Comparison of ENCODE assay signal across 12 mouse cellular contexts in genomic region chr1:118913414-118914385, GRCm38 (mm10).
DNase-seq lines count a peak whose midpoint lies in the region; ATAC-seq and TF ChIP-seq lines count a peak whose summit lies in the region.
"Had no signal": no experiment of that assay in that cellular context is flagged by ENCODE, and none has a peak within 500 bp of the region (broad histone marks: within the 10 kb centered on the region; RNA-seq: fewer than 3 reads in every experiment).

No protein-coding gene starts in this region.

- H3K9ac ChIP-seq in embryonic facial prominence, embryonic 12.5 days = no peak overlapping the region
- no peak overlapping the region for H3K9ac ChIP-seq in hindbrain, postnatal 0 days (replicated peaks; ENCODE audit: low read length)
- H3K9ac ChIP-seq: embryonic facial prominence, embryonic 15.5 days had no signal

- peak; percentile 22 for DNase-seq in embryo, embryonic 9.5 days (ENCODE audit: extremely low spot score)
- no peak for DNase-seq in embryo, embryonic 10.5 days (ENCODE audit: low spot score)
- peak; percentile 53 for DNase-seq in hindbrain, postnatal 0 days (ENCODE audit: low spot score)
- peak; percentile 18 to 73 for DNase-seq in lung, postnatal 4 days
- no peak for DNase-seq in testis, postnatal 14 days (ENCODE audit: low spot score)
- DNase-seq in c-Kit-positive CD71-positive TER-119-positive erythroid progenitor cells, embryonic 14.5 days (ENCODE audit: low spot score) = no peak
- DNase-seq in natural killer cell, adult 2 months (ENCODE audit: low spot score in 2 of 2) = no peak
- DNase-seq: cerebellum, adult 18-20 months had no signal

- 56% methylated on average over 17 of the region's 17 CpGs for WGBS in embryonic facial prominence, embryonic 12.5 days
- 46% methylated on average over 17 of the region's 17 CpGs for WGBS in hindbrain, postnatal 0 days

- no peak overlapping the region for H3K4me3 ChIP-seq in embryonic facial prominence, embryonic 12.5 days
- H3K4me3 ChIP-seq in hindbrain, postnatal 0 days (ENCODE audit: low read length) = no peak overlapping the region
- H3K4me3 ChIP-seq: embryonic facial prominence, embryonic 15.5 days had no signal

- no peaks in the 10 kb centered on the region for H3K9me3 ChIP-seq in embryonic facial prominence, embryonic 12.5 days
- no peaks in the 10 kb centered on the region for H3K9me3 ChIP-seq in hindbrain, postnatal 0 days (ENCODE audit: low read length)
- H3K9me3 ChIP-seq: embryonic facial prominence, embryonic 15.5 days had no signal

- H3K27ac ChIP-seq in embryonic facial prominence, embryonic 12.5 days = 0 out of 2 replicates have a peak overlapping the region, but pooled peaks have one; percentile 7
- H3K27ac ChIP-seq in hindbrain, postnatal 0 days = no peak overlapping the region; the same call in 1 of the 2 replicates
- H3K27ac ChIP-seq: embryonic facial prominence, embryonic 15.5 days; kidney, postnatal 0 days had no signal

- H3K36me3 ChIP-seq in embryonic facial prominence, embryonic 12.5 days = no peaks in the 10 kb centered on the region; the same call in 1 of the 2 replicates
- H3K36me3 ChIP-seq in hindbrain, postnatal 0 days (ENCODE audit: insufficient read depth, low read length) = no peaks in the 10 kb centered on the region
- H3K36me3 ChIP-seq: embryonic facial prominence, embryonic 15.5 days; G1E had no signal

- peaks cover 54% of the 10 kb centered on the region for H3K4me1 ChIP-seq in embryonic facial prominence, embryonic 12.5 days
- peaks cover 40% of the 10 kb centered on the region for H3K4me1 ChIP-seq in hindbrain, postnatal 0 days (ENCODE audit: insufficient read depth, low read length)

- no peaks in the 10 kb centered on the region for H3K27me3 ChIP-seq in embryonic facial prominence, embryonic 12.5 days
- 0 out of 2 replicates have a peak, but pooled peaks cover 5% of the 10 kb centered on the region for H3K27me3 ChIP-seq in hindbrain, postnatal 0 days (ENCODE audit: insufficient read depth, low read length)
- H3K27me3 ChIP-seq: embryonic facial prominence, embryonic 15.5 days had no signal

- TF ChIP-seq CTCF in hindbrain, postnatal 0 days (IDR thresholded peaks at IDR 0.05; ENCODE audit: low read depth) = no peak

- H3K4me2 ChIP-seq in embryonic facial prominence, embryonic 12.5 days (replicated peaks) = no peak overlapping the region
- peak overlapping the region; percentile 39; the same call in 1 of the 2 replicates for H3K4me2 ChIP-seq in hindbrain, postnatal 0 days (ENCODE audit: low read depth, low read length)
- H3K4me2 ChIP-seq: embryonic facial prominence, embryonic 15.5 days had no signal

- ATAC-seq in embryonic facial prominence, embryonic 12.5 days (ENCODE audit: insufficient number of reproducible peaks, insufficient read depth, low FRiP score, low TSS enrichment) = no peak
- no peak for ATAC-seq in hindbrain, postnatal 0 days

Comparison
In these comparisons a context has a peak if more than half of its experiments do, and no peak if none do; other contexts are left out.
1. DNase-seq: peak in embryo, embryonic 9.5 days (single experiment), hindbrain, postnatal 0 days (single experiment) and lung, postnatal 4 days (2 of 2); none in embryo, embryonic 10.5 days (single experiment), testis, postnatal 14 days (single experiment), c-Kit-positive CD71-positive TER-119-positive erythroid progenitor cells, embryonic 14.5 days (single experiment) and natural killer cell, adult 2 months (0 of 2).